Mouse (Mus musculus) spleen, adult 2 months (tissue): ENCODE results near the gene C530025M09Rik.

Source experiments
- CTCF ChIP-seq: fragments of 200-500 bp; IDR thresholded peaks from 2 replicates; pipeline ENCODE4 v1.5.1; 2011; ENCODE audit warnings: mild to moderate bottlenecking, inconsistent platforms; ENCODE audit not compliant: insufficient read depth, insufficient read length, insufficient replicate concordance; ENCODE audit errors: extremely low read depth
- POLR2A ChIP-seq: fragments of 200-500 bp; IDR thresholded peaks from 2 replicates; pipeline ENCODE4 v1.6.1; 2011; ENCODE audit warnings: low read depth, low read length, inconsistent platforms

- TF ChIP-seq POLR2A = no peak
- TF ChIP-seq CTCF = no peak
These were observed 968 bp downstream of the C530025M09Rik start for GRCm38 (mm10) chr2:149829955-149830535.
